Mouse (Mus musculus) C2C12 (cell line): ENCODE measurements around the gene Tubb2b. TPM values are rescaled to one million over a fixed set of nuclear protein-coding genes. Genes with fewer than 3 reads are reported as not detected.

ENCODE experiments used
- H3K27me3 ChIP-seq: one replicate; pipeline ENCODE4 v1.6.1; 2011; ENCODE audit not compliant: control insufficient read depth, insufficient read depth, insufficient read length
- H3K36me3 ChIP-seq: one replicate; pipeline ENCODE4 v1.6.1; 2011; ENCODE audit not compliant: control insufficient read depth, insufficient read depth
- H3K4me3 ChIP-seq: one replicate; pipeline ENCODE4 v1.5.1; 2011; ENCODE audit warnings: mild to moderate bottlenecking, control low read depth; ENCODE audit not compliant: poor library complexity, insufficient read depth, severe bottlenecking
- H3K79me2 ChIP-seq: one replicate; pipeline ENCODE4 v1.6.1; 2011; ENCODE audit not compliant: control insufficient read depth, insufficient read depth
- H3K79me3 ChIP-seq: one replicate; pipeline ENCODE4 v1.6.1; 2011; ENCODE audit warnings: low read depth, control low read depth
- H3ac ChIP-seq: one replicate; pipeline ENCODE3; 2011; ENCODE audit warnings: low read depth; ENCODE audit not compliant: control insufficient read depth, insufficient read length
- CEBPB ChIP-seq: IDR thresholded peaks from one replicate; pipeline ENCODE4 v1.6.1; 2011; ENCODE audit warnings: low read depth, mild to moderate bottlenecking, control low read depth, moderate library complexity
- CTCF ChIP-seq: IDR thresholded peaks from one replicate; pipeline ENCODE4 v1.5.1; 2011; ENCODE audit not compliant: control insufficient read depth, insufficient read depth, insufficient read length
- FOSL1 ChIP-seq: IDR thresholded peaks from one replicate; pipeline ENCODE4 v1.8.0; 2011; ENCODE audit warnings: mild to moderate bottlenecking, low read length; ENCODE audit not compliant: poor library complexity, insufficient read depth, severe bottlenecking
- MAX ChIP-seq: IDR thresholded peaks from one replicate; pipeline ENCODE4 v1.6.1; 2011; ENCODE audit warnings: mild to moderate bottlenecking, control low read depth
- MYOD1 ChIP-seq: IDR thresholded peaks from one replicate; pipeline ENCODE4 v1.6.1; 2011; ENCODE audit warnings: low read depth; ENCODE audit not compliant: control insufficient read depth, insufficient read length
- MYOG ChIP-seq: IDR thresholded peaks from one replicate; pipeline ENCODE4 v1.6.1; 2011; ENCODE audit not compliant: control insufficient read depth, insufficient read length; ENCODE audit errors: extremely low read depth
- USF1 ChIP-seq: IDR thresholded peaks from one replicate; pipeline ENCODE4 v1.6.1; 2011; ENCODE audit warnings: low read depth, mild to moderate bottlenecking, control low read depth, moderate library complexity
- polyA plus RNA-seq: library from polyadenylated mRNA; unstranded; fragments of >200 nt; fragmentation: generic; extraction: Trizol; gene quantifications from one replicate; pipeline ENCODE4 v1.2.1, GENCODE M21; 2012; ENCODE audit warnings: missing spikeins

The Tubb2b gene
- polyA plus RNA-seq, 1 experiment = 216 TPM

GRCm38 (mm10) chr13:34133326-34134071, 3.2 kb upstream of the Tubb2b start:
- no peaks in the 10 kb centered on the region for H3K27me3 ChIP-seq
- H3K36me3 ChIP-seq = peaks cover 5% of the 10 kb centered on the region
- H3K79me2 ChIP-seq = peaks cover 16% of the 10 kb centered on the region
- peaks cover 10% of the 10 kb centered on the region for H3K79me3 ChIP-seq
- TF ChIP-seq MAX = no peak
- no peak for TF ChIP-seq USF1
- TF ChIP-seq CEBPB = no peak
- H3ac ChIP-seq = no peak overlapping the region
- no peak overlapping the region for H3K4me3 ChIP-seq

DNA sequence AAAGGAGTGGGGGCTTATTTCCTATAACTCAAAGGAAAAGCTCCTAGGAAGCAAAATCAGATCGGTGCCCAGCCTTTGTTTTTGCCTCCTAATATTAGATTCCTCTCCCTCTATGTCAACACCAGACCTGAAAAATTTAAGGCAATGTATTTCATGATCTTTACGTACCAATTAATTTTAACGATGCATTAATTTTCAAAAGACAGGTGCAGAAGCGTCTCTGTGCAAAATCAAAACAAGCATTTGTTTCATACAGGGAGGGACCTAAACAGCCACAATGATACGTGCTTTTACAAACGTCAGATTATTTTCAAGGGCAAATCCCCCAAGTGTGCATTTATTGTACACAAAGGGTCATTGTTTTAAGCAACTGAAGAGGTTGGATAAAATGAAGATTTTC, 2.6 kb upstream of the Tubb2b start:
- H3K27me3 ChIP-seq = no peaks in the 10 kb centered on the region
- no peak overlapping the region for H3ac ChIP-seq
- peaks cover 22% of the 10 kb centered on the region for H3K79me2 ChIP-seq
- peaks cover 11% of the 10 kb centered on the region for H3K79me3 ChIP-seq
- TF ChIP-seq USF1 (no peak), MYOD1 (no peak), MAX (no peak), CTCF (no peak), CEBPB (no peak), MYOG (no peak)
- no peak overlapping the region for H3K4me3 ChIP-seq
- peaks cover 11% of the 10 kb centered on the region for H3K36me3 ChIP-seq

- H3K79me2 ChIP-seq = peaks cover 22% of the 10 kb centered on the region
- TF ChIP-seq MYOG (no peak), MYOD1 (no peak), MAX (no peak), CEBPB (no peak), USF1 (no peak), FOSL1 (no peak), CTCF (no peak)
- no peak overlapping the region for H3ac ChIP-seq
- H3K36me3 ChIP-seq = peaks cover 11% of the 10 kb centered on the region
- H3K27me3 ChIP-seq = no peaks in the 10 kb centered on the region
- peaks cover 11% of the 10 kb centered on the region for H3K79me3 ChIP-seq
- H3K4me3 ChIP-seq = no peak overlapping the region
Observed at GRCm38 (mm10) chr13:34132299-34132698, 2.0 kb upstream of the Tubb2b start.

- peaks cover 13% of the 10 kb centered on the region for H3K36me3 ChIP-seq
- H3K79me3 ChIP-seq = peaks cover 11% of the 10 kb centered on the region
- no peaks in the 10 kb centered on the region for H3K27me3 ChIP-seq
- no peak for TF ChIP-seq CTCF
- TF ChIP-seq MYOD1 = peak; percentile 89
- no peak for TF ChIP-seq MYOG
- peak overlapping the region; percentile 42 for H3ac ChIP-seq
- H3K4me3 ChIP-seq = no peak overlapping the region
- H3K79me2 ChIP-seq = peaks cover 22% of the 10 kb centered on the region
Observed at GRCm38 (mm10) chr13:34131708-34132060, 1.4 kb upstream of the Tubb2b start.

- Histone ChIP-seq H3K79me3 (peaks cover 11% of the 10 kb centered on the region), H3K4me3 (peak overlapping the region; percentile 72), H3K36me3 (peaks cover 17% of the 10 kb centered on the region), H3K79me2 (peaks cover 22% of the 10 kb centered on the region), H3K27me3 (no peaks in the 10 kb centered on the region), H3ac (peak overlapping the region; percentile 42)
- peak; percentile 59 for TF ChIP-seq MAX
- no peak for TF ChIP-seq MYOG
Observed at GRCm38 (mm10) chr13:34131011-34131707, 893 bp upstream of the Tubb2b start.

GRCm38 (mm10) chr13:34129485-34130225, 611 bp downstream of the Tubb2b start:
- no peak for TF ChIP-seq MAX
- no peak for TF ChIP-seq CEBPB
- TF ChIP-seq FOSL1 = no peak
- TF ChIP-seq USF1 = no peak
- TF ChIP-seq MYOD1 = peak; percentile 58
- no peak for TF ChIP-seq CTCF
- TF ChIP-seq MYOG = no peak
- H3K27me3 ChIP-seq = no peaks in the 10 kb centered on the region
- H3K79me3 ChIP-seq = peaks cover 11% of the 10 kb centered on the region
- peaks cover 22% of the 10 kb centered on the region for H3K79me2 ChIP-seq
- peak overlapping the region; percentile 72 for H3K4me3 ChIP-seq
- peak overlapping the region; percentile 77 for H3ac ChIP-seq
- H3K36me3 ChIP-seq = peaks cover 22% of the 10 kb centered on the region
